Mouse (Mus musculus): ENCODE measurements around the gene Ccdc36.

Ccdc36 gene

GRCm38 (mm10) chr9:108378736-108379135 lies 49.5 kb downstream of the Ccdc36 start:
- no peak for DNase-seq (ENCODE audit: low read depth, low spot score)

- DNase-seq (ENCODE audit: low read depth, low spot score), result no peak
Measured at GRCm38 (mm10) chr9:108378234-108378633, 50.0 kb downstream of the Ccdc36 start.

All from brain, adult 2 months (tissue).